Mouse (Mus musculus): Measurements from ENCODE around the gene Ccdc27. TPM values are rescaled to one million over a fixed set of nuclear protein-coding genes. Genes with fewer than 3 reads are reported as not detected.

Gene Ccdc27
- polyA plus RNA-seq, 1 experiment from 2014 or later, result not detected

GRCm38 (mm10) chr4:153993505-153993904, 49.0 kb downstream of the Ccdc27 start:
- H3K9me3 ChIP-seq (replicated peaks), result no peaks in the 10 kb centered on the region
- WGBS, result 86% methylated on average over 8 of the region's 8 CpGs
- no peaks in the 10 kb centered on the region for H3K27me3 ChIP-seq (ENCODE audit: low read depth, poor library complexity, severe bottlenecking)
- H3K27ac ChIP-seq (replicated peaks), result no peak overlapping the region
- no peaks in the 10 kb centered on the region for H3K4me1 ChIP-seq
- no peak overlapping the region for H3K4me3 ChIP-seq
- DNase-seq (ENCODE audit: low spot score), result no peak
- peaks cover 100% of the 10 kb centered on the region for H3K36me3 ChIP-seq

GRCm38 (mm10) chr4:153992715-153993114, 49.8 kb downstream of the Ccdc27 start:
- Histone ChIP-seq H3K4me3 (no peak overlapping the region), H3K27me3 (ENCODE audit: low read depth, poor library complexity, severe bottlenecking) (no peaks in the 10 kb centered on the region), H3K36me3 (peaks cover 100% of the 10 kb centered on the region), H3K27ac (replicated peaks) (no peak overlapping the region), H3K4me1 (no peaks in the 10 kb centered on the region), H3K9me3 (replicated peaks) (no peaks in the 10 kb centered on the region)
- no peak for DNase-seq (ENCODE audit: low spot score)
- WGBS, result 93% methylated on average over 10 of the region's 10 CpGs

- Histone ChIP-seq H3K36me3 (peaks cover 68% of the 10 kb centered on the region), H3K4me3 (no peak overlapping the region), H3K27ac (replicated peaks) (no peak overlapping the region), H3K27me3 (ENCODE audit: low read depth, poor library complexity, severe bottlenecking) (no peaks in the 10 kb centered on the region), H3K4me1 (peaks cover 15% of the 10 kb centered on the region), H3K9me3 (replicated peaks) (no peaks in the 10 kb centered on the region)
- no peak for DNase-seq (ENCODE audit: low spot score)
- WGBS, result 96% methylated on average over 11 of the region's 11 CpGs
These were observed 62.0 kb downstream of the Ccdc27 start for GRCm38 (mm10) chr4:153980470-153980869.

- Histone ChIP-seq H3K36me3 (peaks cover 56% of the 10 kb centered on the region), H3K27ac (replicated peaks) (no peak overlapping the region), H3K4me3 (no peak overlapping the region), H3K4me1 (peaks cover 18% of the 10 kb centered on the region), H3K27me3 (ENCODE audit: low read depth, poor library complexity, severe bottlenecking) (no peaks in the 10 kb centered on the region), H3K9me3 (replicated peaks) (no peaks in the 10 kb centered on the region)
- 95% methylated on average over 10 of the region's 10 CpGs for WGBS
- DNase-seq (ENCODE audit: low spot score), result no peak
These were observed 63.2 kb downstream of the Ccdc27 start for GRCm38 (mm10) chr4:153979243-153979642.

Other genes starting within 250 kb of the Ccdc27 start
- gene A430005L14Rik, start 85.4 kb downstream of the Ccdc27 start, polyA plus RNA-seq (2016; fragmentation: Nextera tagmentation; extraction: Ambion mirVana), result 138 and 162 TPM in 2 replicates
- gene Dffb, start 67.6 kb downstream of the Ccdc27 start, polyA plus RNA-seq (2016; fragmentation: Nextera tagmentation; extraction: Ambion mirVana), result 13.1 and 14.3 TPM in 2 replicates
- 21.5 and 22.8 TPM in 2 replicates for gene Cep104, start 67.5 kb downstream of the Ccdc27 start, polyA plus RNA-seq (2016; fragmentation: Nextera tagmentation; extraction: Ambion mirVana)
- 21.3 and 23.0 TPM in 2 replicates for gene Lrrc47, start 30.9 kb downstream of the Ccdc27 start, polyA plus RNA-seq (2016; fragmentation: Nextera tagmentation; extraction: Ambion mirVana)
- 18.4 and 21.2 TPM in 2 replicates for gene Smim1, start 16.4 kb downstream of the Ccdc27 start, polyA plus RNA-seq (2016; fragmentation: Nextera tagmentation; extraction: Ambion mirVana)
- gene Trp73, start 97.5 kb upstream of the Ccdc27 start, polyA plus RNA-seq (2016; fragmentation: Nextera tagmentation; extraction: Ambion mirVana), result 0.30 and 0.36 TPM in 2 replicates
- gene Wrap73, start 99.7 kb upstream of the Ccdc27 start, polyA plus RNA-seq (2016; fragmentation: Nextera tagmentation; extraction: Ambion mirVana), result 47.2 and 53.1 TPM in 2 replicates
- gene Tprgl, start 118.0 kb upstream of the Ccdc27 start, polyA plus RNA-seq (2016; fragmentation: Nextera tagmentation; extraction: Ambion mirVana), result 120 and 129 TPM in 2 replicates
- gene Megf6, start 128.1 kb upstream of the Ccdc27 start, polyA plus RNA-seq (2016; fragmentation: Nextera tagmentation; extraction: Ambion mirVana), result 21.6 and 23.4 TPM in 2 replicates

Measured in midbrain, embryonic 10.5 days (tissue).